Mouse (Mus musculus): Measurements from ENCODE around the gene Krt31. TPM values are rescaled to one million over a fixed set of nuclear protein-coding genes. Genes with fewer than 3 reads are reported as not detected.

Gene Krt31
- not detected in 2 replicates for total RNA-seq (2017)

DNA sequence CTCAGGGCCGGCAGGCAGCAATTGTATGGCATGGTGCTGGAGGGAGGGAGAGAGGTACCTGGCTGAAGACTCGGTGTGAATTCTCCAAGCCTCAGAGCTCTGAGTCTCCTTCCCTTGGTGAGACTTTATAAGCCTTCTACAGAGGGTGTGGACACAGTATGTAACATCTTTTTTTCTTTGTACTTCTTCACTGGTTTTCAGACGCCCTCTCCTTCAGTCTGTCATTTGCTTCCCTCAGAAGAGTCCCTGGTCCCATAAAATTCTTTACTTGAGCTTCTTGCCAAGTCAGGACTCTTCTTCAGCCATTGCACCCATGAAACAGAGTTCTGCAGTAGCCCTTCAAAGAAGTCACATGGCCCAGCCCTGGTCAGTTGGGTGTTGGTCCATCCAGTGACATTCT, at the start of gene Krt31:
TSS of gene Krt31 (minus strand) at position 101 of the 400 bp plus-strand sequence.
- ATAC-seq (replicated peaks; ENCODE audit: low read depth, poor library complexity, severe bottlenecking), result no peak

DNA sequence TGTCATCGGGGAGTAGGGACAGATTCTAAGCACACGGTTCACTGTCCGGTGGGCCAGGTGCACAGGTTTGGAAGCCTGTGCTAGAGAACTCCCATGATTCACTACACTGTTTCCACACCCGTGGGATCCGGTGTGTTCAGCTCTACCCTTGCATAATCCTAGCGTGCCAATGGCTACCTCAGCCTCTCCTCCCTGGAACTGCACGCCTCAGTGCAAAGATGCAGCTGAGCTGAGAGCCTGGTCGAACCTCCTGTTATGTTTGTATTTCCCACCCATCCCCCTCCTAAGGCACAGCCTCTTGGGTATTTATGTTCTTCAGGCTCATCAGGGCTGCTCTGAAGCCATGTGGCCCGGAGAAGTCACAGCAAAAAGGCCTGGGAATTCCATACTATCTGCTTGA, 47.5 kb upstream of the Krt31 start:
- ATAC-seq (replicated peaks; ENCODE audit: low read depth, poor library complexity, severe bottlenecking), result no peak

DNA sequence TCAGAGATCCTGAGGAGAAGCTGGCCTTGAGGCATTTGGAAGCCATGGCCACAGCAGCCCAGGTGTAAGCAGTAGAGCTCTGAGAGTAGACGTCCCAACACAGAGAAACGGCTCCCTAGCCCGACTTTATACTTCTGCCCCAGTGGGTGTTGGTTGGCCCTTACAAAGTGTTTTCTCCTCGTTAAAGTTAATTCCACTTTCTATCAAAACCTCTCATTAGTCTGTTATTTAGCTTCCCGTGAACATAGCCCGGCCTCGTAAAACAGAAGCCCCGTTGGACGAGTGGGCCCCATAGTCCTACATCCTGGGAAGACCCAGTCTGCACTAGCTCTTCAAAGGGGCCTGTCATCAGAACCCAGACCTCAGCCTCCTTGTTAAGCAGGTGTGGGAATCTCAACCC, 45.8 kb upstream of the Krt31 start, which contains the start of gene Krt35:
TSS of gene Krt35 (minus strand) at position 101 of the 400 bp plus-strand sequence.
- no peak for ATAC-seq (replicated peaks; ENCODE audit: low read depth, poor library complexity, severe bottlenecking)

DNA sequence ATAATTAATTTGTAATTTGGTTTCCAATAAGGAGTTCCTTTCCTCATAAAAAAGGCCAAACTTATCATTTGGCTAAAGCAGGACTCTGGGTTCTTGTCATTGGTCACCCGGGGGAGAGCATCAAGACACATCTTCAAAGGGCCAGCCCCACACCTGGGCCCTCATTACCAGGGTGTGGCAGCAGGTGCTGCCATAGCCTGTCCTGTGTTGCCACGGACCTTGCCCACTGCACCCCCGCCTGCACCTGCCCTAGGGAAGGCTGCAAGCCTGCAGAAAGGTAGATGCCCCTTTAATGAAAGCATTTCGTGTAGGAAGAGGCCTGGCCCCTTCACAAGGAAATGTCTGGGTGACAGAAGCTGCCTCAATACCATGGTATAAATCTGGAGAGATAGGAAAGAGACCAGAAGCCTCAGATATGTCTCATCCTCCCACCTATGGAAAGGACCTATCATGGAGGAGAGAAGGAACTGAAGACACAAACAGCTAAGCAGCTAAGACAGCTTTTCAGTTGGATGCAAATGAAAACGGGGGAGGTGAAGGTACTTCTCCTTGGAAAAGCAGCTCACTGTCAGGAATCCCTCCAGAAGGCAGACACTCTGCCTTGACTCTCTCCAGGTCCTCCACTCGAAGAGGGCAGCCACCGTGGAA, 38.2 kb upstream of the Krt31 start:
- ATAC-seq (replicated peaks; ENCODE audit: low read depth, poor library complexity, severe bottlenecking), result no peak

DNA sequence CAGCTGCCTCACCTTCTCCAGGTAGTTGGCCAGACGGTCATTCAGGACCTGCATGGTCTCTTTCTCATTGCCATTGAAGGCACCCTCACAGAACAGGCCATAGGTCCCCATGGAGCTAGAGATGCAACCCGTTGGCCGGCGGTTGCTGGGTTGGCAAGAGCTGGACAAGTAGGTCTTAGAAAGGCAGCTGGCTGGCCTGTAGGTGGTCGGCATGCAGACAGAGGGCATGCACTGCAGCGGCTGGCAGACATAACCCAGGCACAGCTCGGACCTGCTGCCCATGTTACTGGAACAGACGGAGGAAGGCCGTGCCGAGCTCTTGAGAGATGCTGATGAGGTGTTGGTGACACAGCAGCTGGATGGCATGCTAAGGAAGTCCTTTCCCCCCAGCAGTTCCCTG, 37.5 kb upstream of the Krt31 start, which contains the start of gene Krt32:
TSS of gene Krt32 (minus strand) at position 366 of the 400 bp plus-strand sequence.
- ATAC-seq (replicated peaks; ENCODE audit: low read depth, poor library complexity, severe bottlenecking), result no peak

DNA sequence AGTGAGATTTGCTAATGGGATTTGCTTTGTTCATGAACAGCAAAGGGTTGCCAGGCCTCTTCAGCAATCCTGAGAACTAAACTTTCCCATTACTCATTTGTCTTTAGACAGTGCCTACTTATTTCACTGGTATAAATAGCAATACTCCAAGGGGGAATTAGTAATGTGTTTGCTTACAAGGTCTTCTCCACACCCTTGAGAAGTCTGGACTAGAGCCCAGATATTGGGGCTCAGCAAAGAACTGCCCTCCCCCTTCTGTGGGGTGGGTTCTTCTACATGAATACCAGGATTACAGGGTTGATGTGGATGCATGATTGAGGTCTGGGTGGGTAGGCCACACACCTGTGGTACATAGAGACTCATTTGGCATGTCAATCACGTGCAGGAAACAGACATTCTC, 23.5 kb upstream of the Krt31 start:
- no peak for ATAC-seq (replicated peaks; ENCODE audit: low read depth, poor library complexity, severe bottlenecking)

DNA sequence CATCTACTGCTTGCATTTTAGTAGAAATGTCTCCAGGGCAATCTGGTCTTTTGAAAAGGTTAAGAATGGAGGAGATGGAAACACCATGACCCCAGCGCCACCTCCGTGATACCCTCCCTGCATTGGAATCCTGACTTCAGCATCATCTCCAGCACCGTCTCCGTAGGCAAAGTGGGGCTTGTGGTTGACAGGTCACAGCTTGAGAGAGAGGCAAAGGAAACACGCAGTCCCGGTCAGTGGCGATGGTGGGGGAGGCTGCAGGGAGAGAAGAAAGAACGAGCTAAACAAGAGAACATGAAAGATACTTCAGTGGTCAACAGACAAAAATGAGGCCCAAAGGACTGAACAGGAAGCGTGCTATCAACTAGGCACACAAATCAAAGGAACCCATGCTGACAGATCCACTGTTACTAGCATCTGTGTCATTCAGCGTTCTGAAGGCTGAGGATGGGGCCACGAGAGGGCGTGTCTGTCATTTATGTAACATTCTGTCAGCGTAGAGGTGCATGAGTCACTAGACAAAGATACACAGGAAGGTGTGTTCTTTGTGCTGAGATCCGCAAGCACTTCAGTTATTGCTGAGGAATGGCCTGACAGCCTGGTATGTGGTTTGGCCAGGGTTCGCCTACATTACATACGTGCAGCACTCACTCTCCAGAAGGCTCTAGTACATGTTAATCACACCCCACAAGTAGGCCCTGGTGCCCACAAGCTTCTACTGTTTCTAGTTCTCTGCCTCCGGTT, 17.1 kb upstream of the Krt31 start:
- ATAC-seq (replicated peaks; ENCODE audit: low read depth, poor library complexity, severe bottlenecking), result no peak

DNA sequence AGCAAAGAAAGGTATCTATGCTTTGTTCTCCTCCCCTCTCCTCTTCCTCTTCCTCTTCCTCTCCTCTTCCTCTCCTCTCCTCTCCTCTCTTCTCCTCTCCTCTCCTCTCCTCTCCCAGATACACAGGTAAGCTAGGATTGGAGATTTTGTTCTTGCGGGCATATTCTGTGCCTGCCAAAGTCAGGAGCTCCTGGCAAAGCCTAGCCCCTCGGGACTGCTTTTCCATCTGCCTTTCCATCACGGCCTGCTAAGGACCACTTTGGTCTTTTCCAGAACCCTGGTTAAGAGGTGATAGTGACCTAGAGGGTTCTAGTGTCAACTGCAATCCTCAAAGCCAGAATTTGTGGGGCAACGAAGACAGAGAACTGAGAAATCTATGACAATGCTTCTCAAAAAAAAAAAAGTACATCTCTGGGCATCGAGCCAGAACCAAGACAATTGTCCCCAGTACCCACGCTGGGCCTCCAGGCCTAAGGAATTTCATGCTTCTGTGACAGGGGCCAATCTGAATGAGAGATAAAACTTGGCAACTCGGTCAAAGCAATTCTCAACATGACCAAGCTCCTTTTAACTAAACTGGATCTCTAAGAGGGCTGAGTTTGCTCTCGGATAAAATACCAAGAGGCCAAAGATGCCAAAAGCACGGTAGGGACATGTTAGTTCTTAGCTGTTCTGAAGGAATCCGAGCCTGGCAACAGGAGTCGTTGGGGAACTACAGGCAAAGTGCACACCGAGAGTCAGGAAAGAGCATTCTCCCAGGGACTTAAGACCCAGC, 16.1 kb upstream of the Krt31 start:
- ATAC-seq (replicated peaks; ENCODE audit: low read depth, poor library complexity, severe bottlenecking), result no peak

- no peak for ATAC-seq (replicated peaks; ENCODE audit: low read depth, poor library complexity, severe bottlenecking)
Measured at GRCm38 (mm10) chr11:100058875-100059274, 8.5 kb upstream of the Krt31 start.

DNA sequence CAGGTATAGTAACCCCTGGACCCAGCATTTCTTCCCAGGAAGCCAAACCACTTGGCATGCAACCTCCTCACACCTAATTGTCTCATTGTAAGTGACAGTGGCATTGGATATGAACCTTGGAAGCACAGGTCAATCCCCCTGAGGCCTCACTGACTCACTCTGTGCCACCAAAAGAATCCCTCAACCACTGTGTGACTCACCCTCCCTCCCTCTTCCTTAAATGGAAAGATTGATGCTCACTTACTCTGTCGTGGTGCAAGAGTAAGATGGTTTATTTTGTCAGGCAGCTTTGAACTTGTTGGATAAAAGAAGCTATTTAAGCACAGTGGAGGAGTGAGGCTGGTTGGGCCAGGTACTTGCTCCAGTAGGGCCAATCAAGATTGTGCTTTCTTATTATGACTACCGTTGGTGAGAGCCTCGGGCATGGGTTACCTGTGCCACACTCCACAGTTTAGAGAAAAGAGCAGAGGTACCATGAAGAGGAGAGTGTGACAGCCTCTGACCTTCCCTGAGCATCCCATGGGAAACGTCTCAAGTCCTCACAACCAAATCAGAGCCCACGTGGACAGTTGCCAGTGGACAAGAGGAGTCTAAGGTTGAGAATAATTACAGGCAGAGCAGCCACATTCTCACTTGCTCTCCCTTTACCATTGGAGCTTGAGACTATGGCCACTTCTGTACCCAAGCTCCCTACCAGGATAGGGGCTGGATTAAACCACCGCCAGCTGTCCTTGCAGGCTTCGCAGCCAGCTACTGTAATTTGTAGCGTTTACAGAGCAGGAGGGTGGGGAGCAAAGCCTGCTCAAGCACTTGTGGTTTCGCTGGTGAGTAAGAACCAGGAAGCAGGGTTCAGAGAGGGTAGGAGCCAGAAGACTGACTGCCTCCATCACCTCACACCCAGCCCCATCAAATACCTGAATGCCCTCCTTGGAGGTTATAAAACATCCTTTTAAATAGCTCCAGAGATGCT, 5.6 kb upstream of the Krt31 start:
- no peak for ATAC-seq (replicated peaks; ENCODE audit: low read depth, poor library complexity, severe bottlenecking)

DNA sequence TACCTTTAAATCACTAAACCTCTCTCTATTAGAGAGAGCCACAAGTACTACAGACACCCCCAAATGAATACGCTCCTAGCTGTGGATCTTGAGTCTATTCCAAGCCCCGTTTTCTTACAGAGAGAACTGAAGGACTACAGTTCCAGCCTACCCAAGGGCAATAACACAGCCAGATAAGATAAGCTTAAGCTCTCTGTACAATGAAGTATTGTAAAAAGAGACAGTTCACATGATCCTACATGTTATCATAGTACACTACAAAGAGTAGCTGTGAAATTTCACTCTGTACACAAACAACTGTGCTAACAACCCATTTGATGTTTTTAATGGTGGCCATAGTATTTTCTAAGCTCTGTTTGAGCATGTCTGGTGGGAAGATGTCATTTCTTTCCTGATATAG, 3.2 kb downstream of the Krt31 start:
- ATAC-seq (replicated peaks; ENCODE audit: low read depth, poor library complexity, severe bottlenecking), result no peak

DNA sequence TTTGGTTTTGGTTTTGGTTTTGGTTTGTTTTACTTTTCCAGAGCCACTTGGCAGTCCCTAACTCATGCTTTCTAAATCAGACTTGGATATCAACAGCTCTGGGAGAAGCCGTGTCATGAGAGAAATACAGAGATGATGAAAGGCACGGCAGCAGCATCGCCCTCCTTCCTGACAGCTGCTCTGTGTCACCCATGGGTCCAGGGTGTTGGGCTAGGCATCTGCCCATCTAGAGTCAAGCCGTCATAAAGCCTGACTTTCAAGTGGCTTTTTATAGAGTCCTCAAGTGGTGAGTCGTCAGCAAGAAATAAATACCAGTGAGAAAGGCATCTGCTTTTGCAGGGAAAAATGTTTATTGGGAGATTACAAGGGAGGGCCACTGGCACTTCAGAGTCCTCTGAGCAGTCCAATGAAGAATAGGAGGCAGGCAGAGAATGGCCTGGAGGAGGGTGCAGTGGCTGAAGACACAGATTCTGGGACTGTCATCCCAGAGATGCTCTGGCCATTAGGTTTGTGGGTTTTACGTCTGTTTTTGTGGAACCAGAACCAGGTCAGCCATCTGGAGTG, 4.0 kb downstream of the Krt31 start:
- no peak for ATAC-seq (replicated peaks; ENCODE audit: low read depth, poor library complexity, severe bottlenecking)

DNA sequence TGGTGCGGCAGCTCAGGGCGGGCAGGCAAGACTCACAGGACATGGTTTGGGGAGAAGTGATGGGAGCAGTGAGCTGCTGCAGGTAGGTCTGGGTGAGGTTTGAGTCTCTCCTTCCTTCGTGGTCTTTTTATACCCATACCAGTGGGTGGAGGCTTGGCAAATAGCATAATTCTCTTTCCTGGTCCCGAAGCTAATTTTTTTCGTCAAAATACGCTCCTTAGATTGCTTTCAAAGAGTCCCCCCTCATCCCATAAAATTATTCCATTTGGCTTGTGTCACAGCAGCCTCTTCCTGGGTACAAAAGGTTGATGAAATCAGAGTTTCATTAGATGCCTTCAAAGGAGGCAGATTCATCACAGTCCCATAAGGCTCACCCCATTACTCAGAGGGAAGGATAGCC, 8.9 kb downstream of the Krt31 start, which contains the start of gene Krt34:
TSS of gene Krt34 (minus strand) at position 101 of the 400 bp plus-strand sequence.
- no peak for ATAC-seq (replicated peaks; ENCODE audit: low read depth, poor library complexity, severe bottlenecking)

DNA sequence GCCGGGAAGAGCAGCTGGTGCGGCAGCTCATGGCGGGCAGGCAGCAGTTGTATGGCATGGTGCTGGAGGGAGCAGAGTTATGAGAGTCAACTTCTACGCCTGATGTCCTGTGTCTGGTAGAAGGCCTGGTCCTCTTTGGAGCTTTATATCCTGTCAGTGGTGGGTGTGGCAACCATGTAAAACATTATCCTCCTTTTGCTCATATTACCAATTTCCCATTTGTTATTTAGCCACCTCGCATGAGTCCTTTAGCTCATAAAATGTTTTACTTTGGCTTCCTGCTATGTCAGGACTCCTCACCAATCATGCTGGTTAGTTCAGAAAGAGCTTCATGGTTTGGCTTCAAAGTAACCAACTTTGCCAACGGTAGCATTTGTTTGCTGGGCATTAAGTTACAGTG, 20.6 kb downstream of the Krt31 start, which contains the start of gene Krt33b:
TSS of gene Krt33b (minus strand) at position 101 of the 400 bp plus-strand sequence.
- no peak for ATAC-seq (replicated peaks; ENCODE audit: low read depth, poor library complexity, severe bottlenecking)

- no peak for ATAC-seq (replicated peaks; ENCODE audit: low read depth, poor library complexity, severe bottlenecking)
Measured at GRCm38 (mm10) chr11:100021438-100021837, 28.9 kb downstream of the Krt31 start.

GRCm38 (mm10) chr11:100019466-100019865, 30.9 kb downstream of the Krt31 start:
- ATAC-seq (replicated peaks; ENCODE audit: low read depth, poor library complexity, severe bottlenecking), result no peak

GRCm38 (mm10) chr11:100016112-100016511, 34.2 kb downstream of the Krt31 start, which contains the start of gene Krt33a:
Gene Krt33a (minus strand): TSS chr11:100016212.
- ATAC-seq (replicated peaks; ENCODE audit: low read depth, poor library complexity, severe bottlenecking), result no peak

DNA sequence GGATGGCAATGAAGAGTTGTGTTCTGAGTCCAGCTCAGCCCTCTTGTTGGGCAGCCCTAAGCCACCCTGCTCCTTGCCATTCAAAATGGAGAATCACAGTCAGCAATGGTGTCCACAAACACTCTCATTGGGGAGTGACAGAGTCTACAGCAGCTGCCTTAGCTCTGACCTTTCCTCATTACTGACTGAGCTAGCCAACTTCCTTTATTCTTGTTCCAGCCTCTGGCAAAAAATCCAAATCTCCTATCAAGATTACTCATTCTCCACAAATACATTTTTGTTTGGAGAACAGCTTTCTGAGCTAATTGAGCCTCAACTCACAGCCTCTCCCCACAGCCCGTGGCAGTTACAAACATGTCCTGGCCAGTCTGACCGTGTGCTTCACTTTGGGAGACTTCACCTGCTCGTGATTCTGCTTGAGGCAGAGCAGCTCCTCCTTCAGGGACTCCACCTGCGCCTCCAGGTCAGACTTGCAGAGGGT, 36.6 kb downstream of the Krt31 start:
- no peak for ATAC-seq (replicated peaks; ENCODE audit: low read depth, poor library complexity, severe bottlenecking)

- no peak for ATAC-seq (replicated peaks; ENCODE audit: low read depth, poor library complexity, severe bottlenecking)
Measured at GRCm38 (mm10) chr11:100010682-100011081, 39.7 kb downstream of the Krt31 start.

Measured in common myeloid progenitor, adult 5-6 weeks (primary cell).